Mouse (Mus musculus): ENCODE measurements at regions not wholly inside any gene's neighbourhood (a gene's known extent, or its start where the extent isn't known, plus 50 kb on each side); places are given as distances from the start of the nearest gene placed in this dataset.

DNA sequence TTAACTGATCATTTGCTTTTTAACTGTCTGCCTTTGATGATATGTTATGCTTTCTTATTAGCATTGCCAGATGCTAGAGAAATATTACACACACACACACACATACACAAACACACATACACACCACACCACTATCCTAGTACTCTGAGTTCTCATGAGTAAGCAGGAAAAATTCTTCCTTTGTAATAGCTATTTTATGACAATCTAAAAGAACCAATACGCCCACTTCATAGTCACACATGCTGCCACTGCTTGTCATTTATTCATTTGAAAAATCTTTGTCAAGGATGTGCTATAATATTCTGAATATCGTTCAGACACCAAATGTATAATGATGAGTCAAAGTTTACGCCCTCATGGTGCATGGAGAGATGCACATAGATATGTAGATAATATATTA is 78.5 kb downstream of the 4933415F23Rik start:
- TF ChIP-seq CTCF (IDR thresholded peaks at IDR 0.05) (no peak), EP300 (IDR thresholded peaks at IDR 0.05) (no peak)
